Mouse (Mus musculus) megakaryocyte, adult 5-6 weeks (primary cell): ENCODE results near the gene Gm4353. TPM values are rescaled to one million over a fixed set of nuclear protein-coding genes. Genes with fewer than 3 reads are reported as not detected.
A peak's percentile ranks its signal among the peaks of the same experiment; 100 is the strongest.

Experiments used
- ATAC-seq: 2 replicates; pipeline ENCODE4 v1.8.0; 2016; ENCODE audit warnings: mild to moderate bottlenecking, inconsistent platforms; ENCODE audit not compliant: poor library complexity, severe bottlenecking
- total RNA-seq, 2 experiments: library from RNA; stranded (forward) in 1 of 2; stranded (reverse) in 1 of 2; fragments of 153-499, 151-499 nt in 1 of 2; fragments of 221-1000, 200-1000 nt in 1 of 2; gene quantifications; 2 replicates each; pipeline versions ENCODE4 v1.2.3 to v1.2.4; 2015 to 2017

Gm4353 gene
- total RNA-seq (2015) (0.22 and 0.23 TPM in 2 replicates), total RNA-seq (2017) (0.66 and 0.81 TPM in 2 replicates)

- ATAC-seq: peak; percentile 94
Measured at GRCm38 (mm10) chr7:116084366-116084765, at the start of gene Gm4353. TSS of gene Gm4353 (minus strand) at chr7:116084635.

GRCm38 (mm10) chr7:116132078-116132477 is 47.6 kb upstream of the Gm4353 start:
- peak; percentile 71 for ATAC-seq

GRCm38 (mm10) chr7:116131390-116131789 is 47.0 kb upstream of the Gm4353 start:
- ATAC-seq: no peak

- no peak for ATAC-seq
Measured at GRCm38 (mm10) chr7:116129374-116129773, 44.9 kb upstream of the Gm4353 start.

GRCm38 (mm10) chr7:116128286-116128685 is 43.9 kb upstream of the Gm4353 start:
- ATAC-seq: no peak

GRCm38 (mm10) chr7:116127052-116127451 is 42.6 kb upstream of the Gm4353 start:
- no peak for ATAC-seq

GRCm38 (mm10) chr7:116125671-116126070 is 41.2 kb upstream of the Gm4353 start:
- ATAC-seq: no peak

GRCm38 (mm10) chr7:116124057-116124456 is 39.6 kb upstream of the Gm4353 start:
- ATAC-seq: no peak

- no peak for ATAC-seq
Measured at GRCm38 (mm10) chr7:116123597-116123985, 39.2 kb upstream of the Gm4353 start.

- ATAC-seq: no peak
Measured at GRCm38 (mm10) chr7:116122981-116123596, 38.7 kb upstream of the Gm4353 start.

GRCm38 (mm10) chr7:116121202-116121601 is 36.8 kb upstream of the Gm4353 start:
- no peak for ATAC-seq

- no peak for ATAC-seq
Measured at GRCm38 (mm10) chr7:116120737-116121136, 36.3 kb upstream of the Gm4353 start.

GRCm38 (mm10) chr7:116119306-116119857 is 34.9 kb upstream of the Gm4353 start:
- ATAC-seq: no peak

GRCm38 (mm10) chr7:116115991-116116390 is 31.6 kb upstream of the Gm4353 start:
- no peak for ATAC-seq

GRCm38 (mm10) chr7:116115216-116115930 is 30.9 kb upstream of the Gm4353 start:
- ATAC-seq: 0 out of 2 replicates have a peak, but pooled peaks have one; percentile 10

GRCm38 (mm10) chr7:116111546-116111945 is 27.1 kb upstream of the Gm4353 start:
- ATAC-seq: no peak

- ATAC-seq: no peak
Measured at GRCm38 (mm10) chr7:116110661-116111060, 26.2 kb upstream of the Gm4353 start.

GRCm38 (mm10) chr7:116103091-116103490 is 18.7 kb upstream of the Gm4353 start:
- no peak for ATAC-seq

- no peak for ATAC-seq
Measured at GRCm38 (mm10) chr7:116099952-116100528, 15.6 kb upstream of the Gm4353 start.

- peak; percentile 69 for ATAC-seq
Measured at GRCm38 (mm10) chr7:116093466-116093850, 9.0 kb upstream of the Gm4353 start.

GRCm38 (mm10) chr7:116092710-116093465 is 8.5 kb upstream of the Gm4353 start:
- peak; percentile 94 for ATAC-seq
